Mouse (Mus musculus): ENCODE data around the gene Nat9.
A peak's percentile ranks its signal among the peaks of the same experiment; 100 is the strongest.

Nat9 gene

DNA sequence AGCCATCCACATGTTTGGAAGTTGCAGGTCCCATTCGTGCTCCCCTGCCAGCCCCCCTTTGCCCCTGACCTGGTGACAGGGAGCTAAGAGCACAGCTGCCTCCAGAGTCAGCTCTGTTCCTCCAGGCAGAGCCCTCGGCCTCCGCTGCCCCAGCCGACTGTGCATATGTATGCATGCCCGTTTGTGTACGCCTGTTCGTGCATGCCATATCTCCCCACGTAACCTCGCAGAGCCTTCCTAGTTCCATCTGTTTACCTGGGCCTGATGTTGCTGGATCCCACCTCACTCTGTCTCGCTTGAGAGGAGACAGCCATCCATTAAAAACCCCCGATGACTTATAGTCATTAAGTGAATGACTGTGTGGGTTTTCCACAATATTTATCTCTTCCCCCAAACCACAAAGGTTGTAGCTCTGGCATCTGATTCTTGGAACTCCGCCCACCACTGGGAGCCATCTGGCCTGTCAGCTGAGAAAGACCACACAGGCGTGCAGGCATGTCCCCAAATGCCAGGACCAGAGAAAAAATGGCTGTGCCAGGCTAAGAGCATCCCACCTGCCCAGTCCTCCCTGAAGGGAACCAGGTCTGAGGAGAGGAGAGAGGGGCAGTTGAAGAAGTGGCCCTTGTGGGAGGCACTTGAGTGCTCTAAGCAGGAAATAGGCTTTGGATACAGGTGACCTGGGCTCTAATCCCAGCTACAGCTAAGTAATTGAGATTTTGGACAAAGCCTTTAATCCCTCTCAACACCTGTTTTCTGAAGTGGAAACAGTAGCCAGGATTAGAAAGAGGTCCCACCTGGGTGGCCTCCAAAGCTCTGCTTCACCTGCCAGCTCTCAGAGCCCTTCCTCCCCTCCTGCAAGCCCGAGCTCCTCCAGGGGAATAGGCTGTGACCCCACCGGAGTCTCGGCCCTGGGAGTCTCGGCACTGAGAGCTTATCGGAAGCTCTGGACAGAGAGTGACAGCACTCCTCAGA lies 30.1 kb upstream of the Nat9 start:
- no peak for DNase-seq (ENCODE audit: extremely low spot score, low read depth, low spot score)

DNA sequence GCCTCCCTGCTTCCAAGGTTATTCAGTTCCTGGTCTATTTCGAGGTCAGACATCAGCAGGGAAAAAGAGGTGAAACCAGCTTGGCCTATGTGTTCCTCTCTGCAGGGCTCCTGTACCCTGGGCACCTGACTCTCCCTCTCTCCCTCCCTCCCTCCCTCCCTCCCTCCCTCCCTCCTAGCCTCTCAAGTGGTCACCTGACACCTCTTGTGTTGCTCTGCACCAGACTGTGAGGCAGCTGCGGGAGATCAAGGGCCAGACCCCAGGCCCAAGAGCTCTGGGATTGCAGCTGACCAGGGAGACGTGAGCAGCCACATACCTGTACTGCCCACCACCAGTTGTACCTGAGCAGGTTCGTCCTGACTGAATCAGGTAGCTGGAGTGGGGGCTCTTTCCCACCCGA lies 27.5 kb upstream of the Nat9 start:
- DNase-seq (ENCODE audit: extremely low spot score, low read depth, low spot score): no peak

GRCm38 (mm10) chr11:115212116-115212515 lies 24.5 kb upstream of the Nat9 start:
- DNase-seq (ENCODE audit: extremely low spot score, low read depth, low spot score): no peak

- DNase-seq (ENCODE audit: extremely low spot score, low read depth, low spot score): no peak
These were observed 22.3 kb upstream of the Nat9 start for GRCm38 (mm10) chr11:115209958-115210357.

DNA sequence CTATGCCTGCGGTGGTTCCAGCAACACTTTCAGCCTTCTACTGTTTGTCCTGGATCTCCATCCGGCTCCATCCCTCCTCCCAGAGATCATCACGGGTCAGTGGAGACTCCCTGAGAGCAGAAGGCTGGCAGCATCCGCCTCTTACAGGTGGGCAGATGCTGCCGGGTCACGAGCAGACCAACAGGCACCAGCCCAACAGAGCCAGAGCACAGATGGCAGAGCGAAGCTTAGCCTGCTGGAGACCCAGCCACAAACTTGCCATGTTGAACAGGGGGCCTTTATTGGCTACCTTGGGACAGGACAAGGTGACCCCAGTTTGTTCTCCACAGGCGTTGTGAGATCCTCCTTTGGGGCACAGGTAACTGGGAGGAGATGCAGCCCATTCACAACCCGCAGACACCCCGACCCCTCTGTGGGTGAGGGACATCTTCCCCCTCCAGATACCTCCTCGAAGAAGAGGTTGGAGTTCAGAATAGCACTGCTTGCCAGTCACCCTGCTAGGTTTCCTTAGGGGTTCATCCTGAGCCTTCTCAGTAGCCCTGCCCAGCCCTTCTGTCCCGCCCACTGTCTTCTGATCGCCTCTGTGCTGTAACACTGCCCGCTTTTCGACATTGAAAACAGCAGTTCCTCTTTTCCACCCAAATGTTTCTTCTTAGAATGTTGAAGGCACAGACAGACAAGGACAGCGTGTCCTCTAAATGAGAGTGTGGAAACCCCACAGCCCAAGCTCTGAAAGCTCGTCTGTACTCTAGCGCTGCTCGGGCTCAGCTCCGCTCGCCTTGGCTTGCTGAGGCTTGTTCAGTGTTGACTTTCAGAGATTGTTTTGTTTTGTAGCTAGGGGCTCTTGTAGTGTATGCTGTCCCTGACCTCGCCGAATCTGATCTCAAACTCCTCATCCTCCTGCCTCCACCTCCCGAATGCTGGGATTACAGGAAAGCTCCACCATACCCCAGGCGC lies 21.4 kb upstream of the Nat9 start:
- no peak for DNase-seq (ENCODE audit: extremely low spot score, low read depth, low spot score)

- DNase-seq (ENCODE audit: extremely low spot score, low read depth, low spot score): no peak
These were observed 20.5 kb upstream of the Nat9 start for GRCm38 (mm10) chr11:115208126-115208525.

DNA sequence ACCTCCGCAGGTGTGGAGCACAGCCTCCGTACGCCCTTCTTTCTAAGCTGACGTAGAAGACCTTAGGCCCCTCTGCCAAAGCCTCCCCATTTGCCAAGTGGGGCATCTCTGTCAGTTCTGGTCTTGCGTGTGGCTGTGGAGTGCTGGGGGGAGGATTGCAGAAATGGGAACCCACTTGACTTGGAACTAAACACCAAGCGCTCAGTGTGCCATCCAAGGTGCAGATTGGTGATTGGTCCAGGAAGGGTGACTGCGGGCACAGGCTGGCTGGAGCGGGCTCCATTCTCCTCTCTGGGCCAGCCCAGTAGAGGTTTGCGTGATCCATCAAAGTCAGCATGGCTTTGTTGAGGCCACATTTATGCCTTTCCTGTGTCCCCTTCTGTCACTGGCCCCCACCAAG lies 15.1 kb upstream of the Nat9 start:
- no peak for DNase-seq (ENCODE audit: extremely low spot score, low read depth, low spot score)

GRCm38 (mm10) chr11:115202316-115202715 lies 14.7 kb upstream of the Nat9 start:
- DNase-seq (ENCODE audit: extremely low spot score, low read depth, low spot score): no peak

DNA sequence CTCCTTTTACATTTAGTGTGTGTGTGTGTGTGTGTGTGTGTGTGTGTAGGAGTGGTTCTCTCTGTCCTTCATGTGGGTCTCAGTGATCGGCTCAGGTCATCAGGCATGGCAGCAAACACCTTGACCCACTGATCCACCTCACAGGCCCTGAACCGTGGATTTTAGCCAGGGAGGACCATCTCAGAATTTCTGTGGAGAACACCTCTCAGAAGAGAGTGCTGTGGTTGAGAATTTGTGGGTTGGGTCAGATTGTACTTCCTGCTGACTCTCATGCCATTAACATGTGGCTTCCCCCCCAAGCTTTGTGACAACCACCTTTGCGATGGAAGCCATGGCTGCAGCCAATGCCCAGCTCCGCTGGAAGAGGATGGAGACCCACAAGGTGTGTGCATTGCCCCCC lies 12.9 kb upstream of the Nat9 start:
- no peak for DNase-seq (ENCODE audit: extremely low spot score, low read depth, low spot score)

GRCm38 (mm10) chr11:115198932-115199384 lies 11.3 kb upstream of the Nat9 start:
- no peak for DNase-seq (ENCODE audit: extremely low spot score, low read depth, low spot score)

DNA sequence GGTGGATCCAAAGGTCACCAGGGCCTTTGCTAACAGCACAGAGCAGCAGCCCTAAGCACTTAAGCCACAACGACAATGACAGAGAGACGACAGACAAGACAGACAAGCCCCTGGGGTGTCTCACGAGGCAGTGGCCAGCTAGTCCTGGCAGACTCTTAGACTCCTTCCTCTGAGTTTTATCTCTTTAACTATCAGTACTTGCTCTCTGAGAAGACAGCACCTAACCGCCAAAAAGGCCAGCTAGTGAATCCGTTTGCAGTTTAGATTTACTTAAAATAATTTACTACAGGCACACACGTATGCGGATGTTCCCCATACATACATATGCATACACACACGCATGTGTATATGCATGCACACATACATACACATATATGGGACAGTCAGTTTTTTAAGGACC lies 9.9 kb upstream of the Nat9 start:
- DNase-seq (ENCODE audit: extremely low spot score, low read depth, low spot score): no peak

DNA sequence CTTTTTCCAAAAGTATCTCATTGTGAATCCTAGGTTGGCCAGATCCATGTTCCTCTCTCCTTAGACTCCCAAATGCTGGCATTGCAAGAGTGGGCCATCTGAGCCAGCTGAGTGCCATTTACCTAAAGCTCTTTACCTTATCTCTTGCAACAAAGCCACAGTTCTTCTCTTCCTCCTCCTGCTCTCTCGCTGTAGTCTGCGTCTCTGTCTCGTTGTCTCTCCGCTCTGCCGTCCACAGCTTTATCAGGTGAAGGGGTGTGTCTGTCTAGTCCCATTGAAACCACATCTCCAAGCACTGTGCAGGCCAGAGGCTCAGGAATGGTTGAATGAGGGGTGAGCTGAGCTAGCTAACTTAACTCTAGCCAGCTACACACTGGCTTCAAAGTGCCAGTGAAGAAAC lies 8.3 kb upstream of the Nat9 start:
- DNase-seq (ENCODE audit: extremely low spot score, low read depth, low spot score): no peak

- DNase-seq (ENCODE audit: extremely low spot score, low read depth, low spot score): no peak
These were observed 7.0 kb upstream of the Nat9 start for GRCm38 (mm10) chr11:115194693-115195092.

DNA sequence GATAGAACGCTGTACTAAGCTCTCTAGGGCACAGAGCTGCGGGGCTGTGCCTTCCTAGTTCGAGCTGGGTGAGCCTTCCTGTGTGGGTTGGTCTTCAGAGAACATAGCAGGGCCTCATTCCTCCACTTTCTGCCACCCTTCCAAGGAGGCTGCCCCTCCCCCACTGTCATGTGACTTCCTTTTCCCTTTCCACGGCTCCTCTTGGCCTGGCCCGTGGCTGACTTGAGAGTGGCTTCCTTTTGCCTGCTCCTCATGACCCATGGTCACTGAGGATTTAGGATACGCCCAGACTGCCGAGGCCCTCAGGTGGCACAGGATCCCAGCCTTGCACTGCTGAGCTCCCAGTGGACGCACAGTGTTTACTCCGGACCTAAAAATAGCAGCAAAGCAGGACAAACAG lies 4.5 kb upstream of the Nat9 start:
- no peak for DNase-seq (ENCODE audit: extremely low spot score, low read depth, low spot score)

DNA sequence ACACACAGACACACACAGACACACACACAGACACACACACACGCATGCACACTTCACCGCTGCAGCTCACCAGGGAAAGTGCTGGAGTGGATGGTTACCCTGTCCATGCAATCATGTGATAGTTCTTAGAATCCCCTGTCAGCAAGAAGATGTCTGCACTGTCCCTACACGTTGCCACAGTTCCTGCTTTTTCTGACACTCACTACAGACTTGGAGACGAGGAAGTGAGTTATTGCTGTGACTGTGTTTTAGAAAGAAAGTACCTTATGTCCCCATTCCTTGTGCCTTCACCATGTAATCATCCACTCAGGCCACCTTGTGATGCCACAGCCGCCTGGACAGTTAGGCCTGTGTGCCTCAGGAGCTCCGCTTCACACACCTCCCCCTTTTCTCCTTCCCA lies 1.6 kb upstream of the Nat9 start:
- no peak for DNase-seq (ENCODE audit: extremely low spot score, low read depth, low spot score)

DNA sequence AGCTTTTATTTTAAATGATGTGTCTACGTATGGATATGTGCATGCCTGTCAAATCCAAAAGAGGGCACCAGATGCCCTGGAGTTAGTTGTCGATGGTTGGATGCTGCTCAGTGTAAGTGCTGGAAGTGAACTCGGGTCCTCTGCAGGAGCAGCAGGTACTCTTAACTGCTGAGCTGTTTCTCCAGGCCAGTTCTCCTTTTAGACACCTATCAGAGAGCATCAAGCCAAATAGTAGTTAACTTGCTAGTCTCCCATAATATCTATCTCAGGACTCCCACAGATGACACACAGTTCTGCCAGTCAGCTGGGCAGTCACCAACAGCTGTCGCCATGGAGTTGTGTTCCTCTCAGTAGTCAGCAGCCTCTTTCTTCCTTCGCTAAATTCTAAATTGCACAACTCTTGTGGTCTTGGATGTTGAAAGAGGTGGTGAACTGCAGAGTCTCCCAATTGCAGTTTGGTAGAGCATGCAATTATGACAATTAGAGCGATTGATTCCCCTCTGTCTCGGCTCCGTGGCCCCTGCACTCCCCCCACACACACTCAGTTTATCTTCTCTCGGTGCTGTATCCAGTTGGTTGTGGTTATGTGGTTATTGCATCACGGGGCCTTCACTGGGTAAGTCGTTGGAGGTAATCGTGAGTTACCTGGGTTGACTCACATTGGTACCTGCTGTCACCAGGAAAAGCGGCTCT lies 1.0 kb upstream of the Nat9 start:
- no peak for DNase-seq (ENCODE audit: extremely low spot score, low read depth, low spot score)

GRCm38 (mm10) chr11:115187224-115187639 lies 427 bp downstream of the Nat9 start, which contains the start of gene Tmem104:
Tmem104 (plus strand) TSS chr11:115187487.
- peak; percentile 86 for DNase-seq (ENCODE audit: extremely low spot score, low read depth, low spot score)

DNA sequence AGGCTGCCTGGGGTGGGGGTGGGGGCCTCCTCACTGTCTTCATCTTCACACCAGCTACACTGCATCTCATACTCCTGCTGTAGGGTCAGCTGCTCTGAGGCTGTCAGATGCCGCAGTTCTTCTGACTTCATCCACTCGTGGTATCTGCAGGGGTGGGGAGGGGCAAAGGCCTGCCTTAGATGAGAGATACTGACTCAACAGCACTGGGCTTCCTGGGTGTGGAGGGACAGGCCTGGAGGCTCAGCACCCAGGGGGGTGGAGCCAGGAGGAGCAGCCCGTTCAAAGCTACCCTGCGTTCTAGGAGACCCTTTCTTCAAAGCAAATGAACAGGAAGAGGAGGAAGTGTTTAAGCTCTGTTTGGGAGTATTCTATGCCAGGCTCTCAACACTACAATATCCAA lies 2.7 kb downstream of the Nat9 start:
- DNase-seq (ENCODE audit: extremely low spot score, low read depth, low spot score): no peak

GRCm38 (mm10) chr11:115181913-115182638 lies 5.6 kb downstream of the Nat9 start:
- no peak for DNase-seq (ENCODE audit: extremely low spot score, low read depth, low spot score)

DNA sequence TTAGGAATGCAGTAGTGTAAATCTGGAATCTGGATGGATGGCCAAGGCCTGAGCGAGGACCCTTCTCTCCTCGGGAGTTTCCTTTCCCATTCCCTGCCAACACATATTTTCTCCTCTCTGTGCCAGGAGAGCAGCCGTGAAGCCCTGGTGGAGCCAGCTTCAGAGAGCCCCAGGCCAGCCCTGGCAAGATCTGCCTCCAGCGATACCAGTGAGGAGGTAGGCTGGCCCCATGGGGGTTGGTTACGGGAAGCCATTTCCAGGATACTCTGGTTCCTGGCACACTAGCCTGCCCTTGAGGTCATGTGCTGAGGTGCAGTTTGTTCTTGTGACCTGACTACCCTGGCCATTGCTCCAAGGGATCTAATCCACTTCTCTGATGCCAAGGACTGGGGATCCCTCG lies 7.8 kb downstream of the Nat9 start:
- DNase-seq (ENCODE audit: extremely low spot score, low read depth, low spot score): no peak

All from hindlimb bud, embryonic 11.5 days (tissue).